Mouse (Mus musculus): ENCODE data around the gene Snrpa. TPM values are rescaled to one million over a fixed set of nuclear protein-coding genes. Genes with fewer than 3 reads are reported as not detected.
"Not testable (repeated sequence)": the region's sequence is repeated elsewhere in the genome, so short reads cannot be mapped to it uniquely, and the experiment has no call there.

Gene Snrpa
- 227 and 251 TPM in 2 replicates for polyA plus RNA-seq (2015; fragmentation: Nextera tagmentation; extraction: Ambion mirVana)

GRCm38 (mm10) chr7:27195681-27196611 lies at the start of gene Snrpa, which contains the start of gene BC024978:
Gene Snrpa (minus strand): TSS chr7:27196271.
Gene BC024978 (plus strand): TSS chr7:27195781.
- Histone ChIP-seq H3K4me1 (ENCODE audit: control insufficient read depth, insufficient read depth, low read length) (peaks cover 16% of the 10 kb centered on the region), H3K36me3 (ENCODE audit: control insufficient read depth, insufficient read depth, low read length) (peaks cover 20% of the 10 kb centered on the region), H3K4me3 (ENCODE audit: low read length) (peak within 1 kb of the TSS; percentile 96), H3K9me3 (ENCODE audit: control insufficient read depth, low read length) (no peaks in the 10 kb centered on the region), H3K27me3 (replicated peaks; ENCODE audit: control insufficient read depth, insufficient read depth, low read length) (no peaks in the 10 kb centered on the region), H3K4me2 (ENCODE audit: low read depth, low read length) (peak within 1 kb of the TSS; percentile 62), H3K9ac (ENCODE audit: low read depth, low read length) (peak within 1 kb of the TSS; percentile 97), H3K27ac (ENCODE audit: low read length) (peak within 1 kb of the TSS; percentile 100)
- peak; percentile 99 for ATAC-seq
- WGBS: under 1% methylated on average over 62 of the region's 64 CpGs

- not testable (repeated sequence) for H3K4me1 ChIP-seq (ENCODE audit: control insufficient read depth, insufficient read depth, low read length); H3K9me3 ChIP-seq (ENCODE audit: control insufficient read depth, low read length); H3K4me2 ChIP-seq (ENCODE audit: low read depth, low read length); ATAC-seq; H3K27me3 ChIP-seq (replicated peaks; ENCODE audit: control insufficient read depth, insufficient read depth, low read length); H3K9ac ChIP-seq (ENCODE audit: low read depth, low read length); H3K27ac ChIP-seq (ENCODE audit: low read length); H3K4me3 ChIP-seq (ENCODE audit: low read length)
- H3K36me3 ChIP-seq (ENCODE audit: control insufficient read depth, insufficient read depth, low read length): peaks cover 11% of the 10 kb centered on the region
- WGBS: 88% methylated on average over 2 of the region's 2 CpGs
Observed at GRCm38 (mm10) chr7:27244088-27244487, 48.0 kb upstream of the Snrpa start.

- no peak overlapping the region for H3K4me3 ChIP-seq (ENCODE audit: low read length)
- no peaks in the 10 kb centered on the region for H3K9me3 ChIP-seq (ENCODE audit: control insufficient read depth, low read length)
- H3K36me3 ChIP-seq (ENCODE audit: control insufficient read depth, insufficient read depth, low read length): peaks cover 11% of the 10 kb centered on the region
- H3K27ac ChIP-seq (ENCODE audit: low read length): no peak overlapping the region
- WGBS: 59% methylated on average over 8 of the region's 8 CpGs
- no peak overlapping the region for H3K9ac ChIP-seq (ENCODE audit: low read depth, low read length)
- no peak for ATAC-seq
- H3K4me1 ChIP-seq (ENCODE audit: control insufficient read depth, insufficient read depth, low read length): no peaks in the 10 kb centered on the region
- no peaks in the 10 kb centered on the region for H3K27me3 ChIP-seq (replicated peaks; ENCODE audit: control insufficient read depth, insufficient read depth, low read length)
- no peak overlapping the region for H3K4me2 ChIP-seq (ENCODE audit: low read depth, low read length)
Observed at GRCm38 (mm10) chr7:27243211-27243610, 47.1 kb upstream of the Snrpa start.

- H3K4me3 ChIP-seq (ENCODE audit: low read length): no peak overlapping the region
Observed at GRCm38 (mm10) chr7:27238568-27238967, 42.5 kb upstream of the Snrpa start.

GRCm38 (mm10) chr7:27237527-27237926 lies 41.5 kb upstream of the Snrpa start:
- Histone ChIP-seq H3K9ac (ENCODE audit: low read depth, low read length) (no peak overlapping the region), H3K4me1 (ENCODE audit: control insufficient read depth, insufficient read depth, low read length) (peaks cover 9% of the 10 kb centered on the region), H3K4me2 (ENCODE audit: low read depth, low read length) (no peak overlapping the region), H3K4me3 (ENCODE audit: low read length) (no peak overlapping the region), H3K9me3 (ENCODE audit: control insufficient read depth, low read length) (no peaks in the 10 kb centered on the region), H3K27me3 (replicated peaks; ENCODE audit: control insufficient read depth, insufficient read depth, low read length) (no peaks in the 10 kb centered on the region), H3K36me3 (ENCODE audit: control insufficient read depth, insufficient read depth, low read length) (peaks cover 8% of the 10 kb centered on the region; the same call in 1 of the 2 replicates), H3K27ac (ENCODE audit: low read length) (no peak overlapping the region)
- 76% methylated on average over 2 of the region's 2 CpGs for WGBS
- no peak for ATAC-seq

More at GRCm38 (mm10) chr7:27238568-27238967, 42.5 kb upstream of the Snrpa start:
- no peak overlapping the region for H3K9ac ChIP-seq (ENCODE audit: low read depth, low read length)
- no peaks in the 10 kb centered on the region for H3K27me3 ChIP-seq (replicated peaks; ENCODE audit: control insufficient read depth, insufficient read depth, low read length)
- no peak for ATAC-seq
- no peak overlapping the region for H3K4me2 ChIP-seq (ENCODE audit: low read depth, low read length)
- H3K4me1 ChIP-seq (ENCODE audit: control insufficient read depth, insufficient read depth, low read length): peaks cover 5% of the 10 kb centered on the region
- no peak overlapping the region for H3K27ac ChIP-seq (ENCODE audit: low read length)
- no peaks in the 10 kb centered on the region for H3K9me3 ChIP-seq (ENCODE audit: control insufficient read depth, low read length)
- WGBS: 90% methylated on average over 5 of the region's 5 CpGs
- H3K36me3 ChIP-seq (ENCODE audit: control insufficient read depth, insufficient read depth, low read length): peaks cover 8% of the 10 kb centered on the region; the same call in 1 of the 2 replicates

- 94% methylated on average over 2 of the region's 2 CpGs for WGBS
- no peak overlapping the region for H3K27ac ChIP-seq (ENCODE audit: low read length)
- no peaks in the 10 kb centered on the region for H3K9me3 ChIP-seq (ENCODE audit: control insufficient read depth, low read length)
- H3K4me1 ChIP-seq (ENCODE audit: control insufficient read depth, insufficient read depth, low read length): peaks cover 11% of the 10 kb centered on the region
- no peaks in the 10 kb centered on the region for H3K27me3 ChIP-seq (replicated peaks; ENCODE audit: control insufficient read depth, insufficient read depth, low read length)
- H3K4me3 ChIP-seq (ENCODE audit: low read length): no peak overlapping the region
- peaks cover 8% of the 10 kb centered on the region; the same call in 1 of the 2 replicates for H3K36me3 ChIP-seq (ENCODE audit: control insufficient read depth, insufficient read depth, low read length)
- no peak for ATAC-seq
- no peak overlapping the region for H3K9ac ChIP-seq (ENCODE audit: low read depth, low read length)
- no peak overlapping the region for H3K4me2 ChIP-seq (ENCODE audit: low read depth, low read length)
Observed at GRCm38 (mm10) chr7:27235726-27236125, 39.7 kb upstream of the Snrpa start.

- Histone ChIP-seq H3K9ac (ENCODE audit: low read depth, low read length) (peak overlapping the region; percentile 73), H3K9me3 (ENCODE audit: control insufficient read depth, low read length) (no peaks in the 10 kb centered on the region), H3K27me3 (replicated peaks; ENCODE audit: control insufficient read depth, insufficient read depth, low read length) (no peaks in the 10 kb centered on the region), H3K27ac (ENCODE audit: low read length) (peak overlapping the region; percentile 56), H3K4me1 (ENCODE audit: control insufficient read depth, insufficient read depth, low read length) (peaks cover 15% of the 10 kb centered on the region), H3K4me2 (ENCODE audit: low read depth, low read length) (peak overlapping the region; percentile 87), H3K36me3 (ENCODE audit: control insufficient read depth, insufficient read depth, low read length) (no peaks in the 10 kb centered on the region; the same call in 1 of the 2 replicates), H3K4me3 (ENCODE audit: low read length) (peak overlapping the region; percentile 78)
- 4% methylated on average over 6 of the region's 6 CpGs for WGBS
- ATAC-seq: peak; percentile 22; the same call in 1 of the 2 replicates
Observed at GRCm38 (mm10) chr7:27233300-27233699, 37.2 kb upstream of the Snrpa start.

- under 1% methylated on average over 25 of the region's 25 CpGs for WGBS
Observed at GRCm38 (mm10) chr7:27232781-27233281, 36.8 kb upstream of the Snrpa start, which contains the start of gene Coq8b. Gene Coq8b (plus strand): TSS chr7:27233023.

GRCm38 (mm10) chr7:27231693-27232331 lies 35.7 kb upstream of the Snrpa start:
- Histone ChIP-seq H3K4me1 (ENCODE audit: control insufficient read depth, insufficient read depth, low read length) (peaks cover 21% of the 10 kb centered on the region), H3K36me3 (ENCODE audit: control insufficient read depth, insufficient read depth, low read length) (no peaks in the 10 kb centered on the region), H3K4me3 (ENCODE audit: low read length) (no peak overlapping the region), H3K27me3 (replicated peaks; ENCODE audit: control insufficient read depth, insufficient read depth, low read length) (no peaks in the 10 kb centered on the region), H3K27ac (ENCODE audit: low read length) (peak overlapping the region; percentile 47), H3K9me3 (ENCODE audit: control insufficient read depth, low read length) (no peaks in the 10 kb centered on the region), H3K9ac (ENCODE audit: low read depth, low read length) (0 out of 2 replicates have a peak overlapping the region, but pooled peaks have one; percentile 34), H3K4me2 (ENCODE audit: low read depth, low read length) (no peak overlapping the region)
- 48% methylated on average over 7 of the region's 7 CpGs for WGBS
- no peak for ATAC-seq

More at GRCm38 (mm10) chr7:27232781-27233281, 36.8 kb upstream of the Snrpa start, which contains the start of gene Coq8b:
- H3K4me1 ChIP-seq (ENCODE audit: control insufficient read depth, insufficient read depth, low read length): peaks cover 15% of the 10 kb centered on the region
- H3K9ac ChIP-seq (ENCODE audit: low read depth, low read length): peak within 1 kb of the TSS; percentile 73
- peak within 1 kb of the TSS; percentile 87 for H3K4me2 ChIP-seq (ENCODE audit: low read depth, low read length)
- no peaks in the 10 kb centered on the region for H3K27me3 ChIP-seq (replicated peaks; ENCODE audit: control insufficient read depth, insufficient read depth, low read length)
- H3K36me3 ChIP-seq (ENCODE audit: control insufficient read depth, insufficient read depth, low read length): no peaks in the 10 kb centered on the region; the same call in 1 of the 2 replicates
- no peaks in the 10 kb centered on the region for H3K9me3 ChIP-seq (ENCODE audit: control insufficient read depth, low read length)
- peak within 1 kb of the TSS; percentile 78 for H3K4me3 ChIP-seq (ENCODE audit: low read length)
- peak; percentile 91 for ATAC-seq
- H3K27ac ChIP-seq (ENCODE audit: low read length): peak within 1 kb of the TSS; percentile 56
